Mouse (Mus musculus) macrophage (primary cell): Measurements from ENCODE around the gene Zfp652. TPM values are rescaled to one million over a fixed set of nuclear protein-coding genes. Genes with fewer than 3 reads are reported as not detected.

Experiments
- H3K27ac ChIP-seq: fragments of 350-480 bp; formaldehyde crosslinking; 2 replicates; pipeline ENCODE4 v1.9.0; 2021
- H3K36me3 ChIP-seq: fragments of 350-480 bp; formaldehyde crosslinking; 2 replicates; pipeline ENCODE4 v1.9.0; 2021; ENCODE audit errors: inconsistent target
- H3K4me3 ChIP-seq: fragments of 350-480 bp; formaldehyde crosslinking; 2 replicates; pipeline ENCODE4 v1.9.0; 2021; ENCODE audit errors: inconsistent target
- H3K79me2 ChIP-seq: fragments of 350-480 bp; formaldehyde crosslinking; 2 replicates; pipeline ENCODE4 v1.9.0; 2021; ENCODE audit errors: inconsistent target
- WGBS: methylation state at CpG from one replicate; pipeline ENCODE4 v1.1.7; 2026; ENCODE audit warnings: inconsistent platforms; ENCODE audit not compliant: missing documents; 5-methylcytosine and 5-hydroxymethylcytosine counted together
- polyA plus RNA-seq: library from polyadenylated mRNA; stranded (reverse); fragments of 250-400 nt; gene quantifications from 3 replicates; pipeline ENCODE4 v1.2.4, GENCODE M21; 2018; ENCODE audit warnings: inconsistent platforms

Gene Zfp652
- polyA plus RNA-seq, 1 experiment from 2014 or later: 26.2 TPM

GRCm38 (mm10) chr11:95768244-95768643 lies 55.8 kb downstream of the Zfp652 start:
- Histone ChIP-seq H3K4me3 (no peak overlapping the region), H3K79me2 (no peaks in the 10 kb centered on the region), H3K36me3 (peaks cover 43% of the 10 kb centered on the region), H3K27ac (no peak overlapping the region)
- 90% methylated on average over 6 of the region's 6 CpGs for WGBS

GRCm38 (mm10) chr11:95769208-95769607 lies 56.7 kb downstream of the Zfp652 start:
- Histone ChIP-seq H3K36me3 (peaks cover 34% of the 10 kb centered on the region; the same call in 1 of the 2 replicates), H3K27ac (no peak overlapping the region), H3K4me3 (no peak overlapping the region), H3K79me2 (no peaks in the 10 kb centered on the region)
- WGBS: 93% methylated on average over 10 of the region's 10 CpGs

GRCm38 (mm10) chr11:95770720-95771364 lies 58.4 kb downstream of the Zfp652 start:
- Histone ChIP-seq H3K79me2 (no peaks in the 10 kb centered on the region), H3K4me3 (no peak overlapping the region), H3K36me3 (peaks cover 19% of the 10 kb centered on the region; the same call in 1 of the 2 replicates), H3K27ac (no peak overlapping the region)
- WGBS: 88% methylated on average over 9 of the region's 9 CpGs

DNA sequence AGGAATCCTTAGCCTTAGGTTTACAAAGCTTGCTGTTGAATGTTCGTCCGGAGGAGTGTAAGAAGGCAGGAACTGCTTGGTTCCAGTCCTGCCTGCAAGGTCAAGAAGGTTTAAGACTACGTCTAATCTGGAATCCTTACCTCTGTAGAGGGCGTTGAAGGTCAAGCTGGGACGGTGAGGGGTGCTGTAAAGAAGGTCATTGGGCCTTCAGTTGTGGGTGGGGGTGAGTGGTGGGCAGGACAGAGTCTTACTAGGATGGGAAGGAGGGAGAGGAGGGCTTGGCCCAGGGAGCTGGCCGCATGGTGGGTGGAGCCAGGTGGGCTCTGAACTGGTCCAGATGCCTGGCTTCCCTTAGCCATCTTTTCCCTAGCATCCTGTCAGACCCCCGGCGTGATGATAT lies 59.2 kb downstream of the Zfp652 start:
- no peak overlapping the region for H3K4me3 ChIP-seq
- H3K36me3 ChIP-seq: peaks cover 19% of the 10 kb centered on the region; the same call in 1 of the 2 replicates
- H3K79me2 ChIP-seq: no peaks in the 10 kb centered on the region
- H3K27ac ChIP-seq: no peak overlapping the region
- 95% methylated on average over 7 of the region's 8 CpGs for WGBS

DNA sequence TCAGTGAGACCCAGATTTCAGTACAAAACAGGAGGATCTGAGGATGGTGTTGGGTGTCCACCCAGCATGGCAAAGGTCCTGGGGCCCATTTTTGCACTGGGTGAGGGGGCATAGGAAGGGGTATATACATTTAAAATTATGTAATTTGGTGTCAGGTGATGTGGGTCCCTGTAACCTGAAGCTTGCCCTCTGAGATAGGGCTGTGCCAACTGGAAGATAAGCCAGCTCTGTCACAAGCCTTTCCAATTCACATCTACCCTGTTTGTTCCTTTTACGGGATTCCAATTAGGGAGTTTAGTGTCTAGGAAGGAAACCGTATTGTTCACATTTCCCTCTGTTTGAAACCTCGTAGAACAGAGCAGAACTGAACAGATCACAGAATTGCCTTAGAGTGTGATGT lies 60.8 kb downstream of the Zfp652 start:
- Histone ChIP-seq H3K4me3 (no peak overlapping the region), H3K79me2 (no peaks in the 10 kb centered on the region), H3K27ac (no peak overlapping the region), H3K36me3 (peaks cover 16% of the 10 kb centered on the region; the same call in 1 of the 2 replicates)
- WGBS: 93% methylated on average over 3 of the region's 3 CpGs

DNA sequence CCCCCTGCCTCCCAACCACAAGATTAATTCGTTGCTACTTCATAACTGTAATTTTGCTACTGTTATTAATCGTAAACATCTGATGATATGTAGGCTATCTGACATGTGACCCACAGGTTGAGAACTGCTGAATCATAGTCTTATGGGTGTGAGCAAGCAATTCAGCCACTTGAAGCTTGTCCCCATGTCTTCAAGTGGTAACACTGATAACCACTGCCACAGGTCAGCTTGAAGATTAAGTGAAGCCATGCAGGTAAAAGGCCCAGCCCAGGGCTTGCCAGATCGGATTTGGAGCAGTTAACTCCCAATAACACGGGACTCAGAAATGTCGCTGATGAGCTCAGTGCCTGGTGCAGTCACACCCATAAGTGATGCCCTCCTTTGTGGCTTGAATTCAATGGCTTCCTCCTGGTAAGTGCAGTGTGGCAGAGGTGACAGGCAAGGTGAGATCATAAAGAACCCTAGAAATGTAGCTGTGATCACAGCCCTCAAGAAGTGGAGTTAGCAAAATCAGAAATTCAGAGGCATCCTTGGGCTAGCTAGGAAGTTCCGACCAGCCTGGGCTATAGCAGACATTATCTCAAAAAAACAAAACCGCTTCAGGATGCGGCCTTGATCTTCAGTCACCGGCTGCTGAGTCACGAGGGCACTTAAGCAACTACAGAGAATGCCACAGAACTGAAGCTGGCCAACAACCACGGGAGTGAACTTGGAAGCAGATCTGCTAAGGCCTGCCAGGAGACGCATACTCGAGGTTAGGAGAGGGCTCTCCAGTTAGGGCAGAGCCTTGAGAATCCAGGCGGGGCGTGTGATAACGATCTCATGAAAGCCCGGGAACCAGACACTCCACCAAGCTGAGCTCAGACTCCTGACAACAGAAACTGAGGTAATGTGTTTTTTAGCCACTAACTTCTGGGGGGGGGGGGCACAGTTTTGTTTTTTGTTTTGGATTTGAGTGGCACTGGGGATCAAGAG lies 65.1 kb downstream of the Zfp652 start:
- 25% methylated on average over 17 of the region's 17 CpGs for whole genome bisulfite sequencing
- H3K4me3 ChIP-seq: no peak overlapping the region
- no peaks in the 10 kb centered on the region for H3K36me3 ChIP-seq
- H3K27ac ChIP-seq: peak overlapping the region; percentile 34
- no peaks in the 10 kb centered on the region for H3K79me2 ChIP-seq

DNA sequence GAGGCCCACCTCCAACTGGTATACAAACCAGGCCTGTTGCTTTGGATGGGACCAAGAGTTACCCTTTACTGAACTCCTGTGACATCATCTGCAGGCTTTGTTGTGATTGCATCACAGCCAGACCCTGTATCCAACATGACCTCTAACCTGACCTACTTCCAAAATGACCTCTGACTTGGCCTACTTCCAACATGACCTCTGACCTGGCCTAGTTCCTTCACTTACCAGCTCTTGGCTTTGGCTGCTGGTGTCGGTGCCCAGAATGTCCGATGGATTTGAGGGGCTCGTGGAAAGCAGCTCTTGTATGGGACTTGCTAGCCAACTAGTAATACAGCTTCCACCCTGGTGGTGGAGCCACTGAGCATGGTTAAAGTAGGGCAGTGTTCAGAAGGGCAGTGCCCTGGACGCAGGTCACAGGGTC lies 66.4 kb downstream of the Zfp652 start:
- Histone ChIP-seq H3K79me2 (no peaks in the 10 kb centered on the region), H3K27ac (no peak overlapping the region), H3K4me3 (no peak overlapping the region), H3K36me3 (no peaks in the 10 kb centered on the region)
- WGBS: 84% methylated on average over 4 of the region's 4 CpGs

- no peaks in the 10 kb centered on the region for H3K36me3 ChIP-seq
- 73% methylated on average over 4 of the region's 4 CpGs for WGBS
- H3K27ac ChIP-seq: no peak overlapping the region
- no peak overlapping the region for H3K4me3 ChIP-seq
- H3K79me2 ChIP-seq: no peaks in the 10 kb centered on the region
These were observed 66.9 kb downstream of the Zfp652 start for GRCm38 (mm10) chr11:95779366-95779765.

GRCm38 (mm10) chr11:95780480-95780879 lies 68.0 kb downstream of the Zfp652 start:
- Histone ChIP-seq H3K79me2 (no peaks in the 10 kb centered on the region), H3K36me3 (no peaks in the 10 kb centered on the region), H3K4me3 (no peak overlapping the region), H3K27ac (no peak overlapping the region)
- over 99% methylated on average over 7 of the region's 8 CpGs for WGBS

GRCm38 (mm10) chr11:95781557-95781956 lies 69.1 kb downstream of the Zfp652 start:
- H3K4me3 ChIP-seq: no peak overlapping the region
- WGBS: 97% methylated on average over 11 of the region's 11 CpGs
- no peak overlapping the region for H3K27ac ChIP-seq
- H3K36me3 ChIP-seq: no peaks in the 10 kb centered on the region
- H3K79me2 ChIP-seq: no peaks in the 10 kb centered on the region

- 83% methylated on average over 4 of the region's 4 CpGs for WGBS
- Histone ChIP-seq H3K4me3 (no peak overlapping the region), H3K79me2 (no peaks in the 10 kb centered on the region), H3K36me3 (no peaks in the 10 kb centered on the region), H3K27ac (no peak overlapping the region)
These were observed 71.0 kb downstream of the Zfp652 start for GRCm38 (mm10) chr11:95783457-95783856.

DNA sequence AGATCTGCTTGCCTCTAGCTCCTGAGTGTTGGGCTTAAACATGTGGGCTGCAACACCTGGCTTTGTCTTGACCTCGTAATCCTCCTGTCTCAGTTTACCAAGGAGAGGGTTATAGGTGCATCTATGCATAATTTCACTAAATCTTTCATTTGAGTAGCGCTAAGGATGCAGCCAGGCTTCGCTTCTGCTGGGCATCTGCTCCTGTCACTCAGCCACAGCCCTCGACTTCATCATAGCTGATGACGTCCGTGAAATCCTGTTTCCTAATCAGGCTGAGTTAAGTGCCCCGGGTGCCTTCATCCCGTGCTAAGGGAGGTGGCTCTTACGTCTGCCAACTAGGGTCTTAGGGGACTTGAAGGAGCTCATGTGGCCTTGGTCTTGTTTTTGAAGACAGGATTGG lies 71.5 kb downstream of the Zfp652 start:
- no peaks in the 10 kb centered on the region for H3K79me2 ChIP-seq
- 90% methylated on average over 9 of the region's 9 CpGs for WGBS
- H3K27ac ChIP-seq: no peak overlapping the region
- no peak overlapping the region for H3K4me3 ChIP-seq
- no peaks in the 10 kb centered on the region for H3K36me3 ChIP-seq

- Histone ChIP-seq H3K4me3 (no peak overlapping the region), H3K27ac (no peak overlapping the region), H3K79me2 (no peaks in the 10 kb centered on the region), H3K36me3 (no peaks in the 10 kb centered on the region)
- 99% methylated on average over 4 of the region's 4 CpGs for WGBS
These were observed 73.2 kb downstream of the Zfp652 start for GRCm38 (mm10) chr11:95785675-95786074.

GRCm38 (mm10) chr11:95786511-95786910 lies 74.0 kb downstream of the Zfp652 start:
- Histone ChIP-seq H3K36me3 (no peaks in the 10 kb centered on the region), H3K79me2 (no peaks in the 10 kb centered on the region), H3K27ac (no peak overlapping the region), H3K4me3 (no peak overlapping the region)
- 97% methylated on average over 6 of the region's 6 CpGs for WGBS

DNA sequence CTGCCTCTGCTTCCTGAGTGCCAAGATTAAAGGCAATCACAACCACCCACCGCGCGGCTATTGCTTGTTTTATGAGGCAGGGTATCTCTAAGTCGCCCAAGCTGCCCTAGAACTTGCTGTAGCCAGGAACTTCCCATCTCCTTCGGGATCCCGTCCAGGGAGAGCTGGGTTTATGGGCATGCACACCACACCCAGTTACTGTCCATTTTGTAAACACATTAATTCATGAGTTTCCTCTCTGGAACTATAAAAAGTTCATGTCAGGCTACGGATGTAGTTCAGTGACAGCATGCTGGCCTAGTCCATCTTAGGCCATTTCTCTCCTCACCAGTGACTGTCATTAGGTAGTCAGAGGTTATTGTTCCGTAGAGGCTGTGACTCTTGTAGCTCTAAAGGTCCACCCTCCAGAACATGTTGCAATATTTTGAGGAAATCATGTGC lies 77.0 kb downstream of the Zfp652 start:
- WGBS: 80% methylated on average over 8 of the region's 8 CpGs
- H3K27ac ChIP-seq: no peak overlapping the region

More for the DNA sequence above, 77.0 kb downstream of the Zfp652 start:
- H3K36me3 ChIP-seq: no peaks in the 10 kb centered on the region
- no peaks in the 10 kb centered on the region for H3K79me2 ChIP-seq
- H3K4me3 ChIP-seq: no peak overlapping the region
